Comparison of ENCODE assay signal across 26 mouse cellular contexts in genomic region chr8:124169749-124170148, GRCm38 (mm10).
DNase-seq lines count a peak whose midpoint lies in the region; ATAC-seq and TF ChIP-seq lines count a peak whose summit lies in the region.
"Had no signal": no experiment of that assay in that cellular context is flagged by ENCODE, and none has a peak within 500 bp of the region (broad histone marks: within the 10 kb centered on the region; RNA-seq: fewer than 3 reads in every experiment).

No protein-coding gene starts in this region.

- TF ChIP-seq CTCF in forebrain, postnatal 0 days (IDR thresholded peaks at IDR 0.05; ENCODE audit: low read depth), result no peak
- no peak for TF ChIP-seq CTCF in thymus, adult 2 months (IDR thresholded peaks at IDR 0.05; ENCODE audit: borderline replicate concordance, control insufficient read depth, extremely low read depth, insufficient read depth, low read length, poor library complexity)

- no peaks in the 10 kb centered on the region for H3K36me3 ChIP-seq in forebrain, embryonic 13.5 days (ENCODE audit: poor library complexity, severe bottlenecking)
- H3K36me3 ChIP-seq in forebrain, embryonic 12.5 days (replicated peaks), result no peaks in the 10 kb centered on the region
- H3K36me3 ChIP-seq in forebrain, postnatal 0 days (ENCODE audit: insufficient read depth), result no peaks in the 10 kb centered on the region
- no peaks in the 10 kb centered on the region for H3K36me3 ChIP-seq in thymus, adult 2 months (ENCODE audit: control insufficient read depth, insufficient read depth, low read length)
- H3K36me3 ChIP-seq: embryonic facial prominence, embryonic 13.5 days; heart, embryonic 12.5 days; heart, embryonic 15.5 days; hindbrain, embryonic 12.5 days; hindbrain, embryonic 15.5 days had no signal

- no peak overlapping the region for H3K4me3 ChIP-seq in forebrain, embryonic 13.5 days
- H3K4me3 ChIP-seq in forebrain, embryonic 12.5 days (replicated peaks), result no peak overlapping the region
- no peak overlapping the region for H3K4me3 ChIP-seq in forebrain, postnatal 0 days (ENCODE audit: low read depth, low read length)
- no peak overlapping the region for H3K4me3 ChIP-seq in thymus, adult 2 months (ENCODE audit: control insufficient read depth, insufficient read depth, low read length)
- H3K4me3 ChIP-seq: embryonic facial prominence, embryonic 13.5 days; heart, embryonic 12.5 days; heart, embryonic 15.5 days; hindbrain, embryonic 12.5 days; hindbrain, embryonic 15.5 days had no signal

- TF ChIP-seq POLR2A in thymus, adult 2 months (IDR thresholded peaks at IDR 0.05; ENCODE audit: control insufficient read depth, extremely low read depth, insufficient read depth, low read length, poor library complexity), result no peak

- ATAC-seq in forebrain, embryonic 13.5 days, result 0 out of 2 replicates have a peak, but pooled peaks have one; percentile 53
- ATAC-seq in forebrain, embryonic 12.5 days (ENCODE audit: low FRiP score), result no peak
- ATAC-seq in forebrain, postnatal 0 days, result no peak; the same call in 1 of the 2 replicates
- ATAC-seq: activated CD4-positive, CD25-positive, alpha-beta regulatory T cell, adult 4 months; CD4-positive, CD25-positive, alpha-beta regulatory T cell, adult 4 months had no signal

- H3K4me2 ChIP-seq in forebrain, embryonic 13.5 days, result no peak overlapping the region
- H3K4me2 ChIP-seq in forebrain, embryonic 12.5 days, result no peak overlapping the region
- H3K4me2 ChIP-seq in forebrain, postnatal 0 days (ENCODE audit: low read depth), result no peak overlapping the region
- H3K4me2 ChIP-seq: embryonic facial prominence, embryonic 13.5 days; heart, embryonic 12.5 days; heart, embryonic 15.5 days; hindbrain, embryonic 12.5 days; hindbrain, embryonic 15.5 days had no signal

- peak; percentile 58 for DNase-seq in retina, postnatal 1 day
- no peak for DNase-seq in retina, embryonic 14.5 days (ENCODE audit: low spot score)
- DNase-seq in Muller cell, postnatal 12 days (ENCODE audit: inconsistent ontology term), result peak; percentile 7
- DNase-seq in forebrain, postnatal 0 days, result peak; percentile 43
- no peak for DNase-seq in thymus, adult 2 months
- no peak for DNase-seq in cerebellum, adult 8-10 months
- DNase-seq: adrenal gland, adult 8-10 months; adrenal gland, postnatal 25 days; cerebellum, adult 18-20 months; cerebellum, adult 9-11 months; cerebellum, postnatal 25 days; gastrocnemius, postnatal 25 days; heart, adult 18-20 months; heart, postnatal 10 days; heart, postnatal 36 days; kidney, adult 11 months; kidney, adult 8-10 months had no signal

- H3K27ac ChIP-seq in forebrain, embryonic 13.5 days, result peak overlapping the region; percentile 8; the same call in 1 of the 2 replicates
- no peak overlapping the region for H3K27ac ChIP-seq in forebrain, embryonic 12.5 days
- H3K27ac ChIP-seq in forebrain, postnatal 0 days (ENCODE audit: low read depth, low read length), result no peak overlapping the region
- H3K27ac ChIP-seq in thymus, adult 2 months (ENCODE audit: control insufficient read depth, insufficient read depth, low read length), result no peak overlapping the region
- H3K27ac ChIP-seq: embryonic facial prominence, embryonic 13.5 days; heart, embryonic 15.5 days; hindbrain, embryonic 12.5 days; hindbrain, embryonic 15.5 days had no signal

- no peaks in the 10 kb centered on the region for H3K27me3 ChIP-seq in forebrain, embryonic 13.5 days
- H3K27me3 ChIP-seq in forebrain, embryonic 12.5 days, result peaks cover 8% of the 10 kb centered on the region; the same call in 1 of the 2 replicates
- no peaks in the 10 kb centered on the region for H3K27me3 ChIP-seq in forebrain, postnatal 0 days (ENCODE audit: insufficient read depth, low read length)
- no peaks in the 10 kb centered on the region for H3K27me3 ChIP-seq in thymus, adult 2 months (ENCODE audit: control insufficient read depth, insufficient read depth, low read length)
- H3K27me3 ChIP-seq: hindbrain, embryonic 12.5 days; hindbrain, embryonic 15.5 days had no signal

- H3K9ac ChIP-seq in forebrain, embryonic 13.5 days, result no peak overlapping the region
- H3K9ac ChIP-seq in forebrain, embryonic 12.5 days, result no peak overlapping the region
- no peak overlapping the region for H3K9ac ChIP-seq in forebrain, postnatal 0 days
- H3K9ac ChIP-seq: embryonic facial prominence, embryonic 13.5 days; heart, embryonic 12.5 days; heart, embryonic 15.5 days; hindbrain, embryonic 12.5 days; hindbrain, embryonic 15.5 days had no signal

- H3K4me1 ChIP-seq in forebrain, embryonic 13.5 days, result peaks cover 39% of the 10 kb centered on the region
- H3K4me1 ChIP-seq in forebrain, embryonic 12.5 days, result peaks cover 14% of the 10 kb centered on the region; the same call in 1 of the 2 replicates
- H3K4me1 ChIP-seq in forebrain, postnatal 0 days (ENCODE audit: insufficient read depth), result peaks cover 12% of the 10 kb centered on the region
- peaks cover 33% of the 10 kb centered on the region for H3K4me1 ChIP-seq in thymus, adult 2 months (replicated peaks; ENCODE audit: control insufficient read depth, insufficient read depth, low read length)

- no peaks in the 10 kb centered on the region for H3K9me3 ChIP-seq in forebrain, embryonic 13.5 days (replicated peaks)
- H3K9me3 ChIP-seq in forebrain, embryonic 12.5 days, result no peaks in the 10 kb centered on the region
- H3K9me3 ChIP-seq in forebrain, postnatal 0 days (ENCODE audit: low read length), result no peaks in the 10 kb centered on the region
- H3K9me3 ChIP-seq: embryonic facial prominence, embryonic 13.5 days; heart, embryonic 12.5 days; heart, embryonic 15.5 days; hindbrain, embryonic 12.5 days; hindbrain, embryonic 15.5 days had no signal

- 33% methylated on average over 7 of the region's 7 CpGs for WGBS in forebrain, embryonic 13.5 days
- WGBS in forebrain, embryonic 12.5 days, result 43% methylated on average over 7 of the region's 7 CpGs
- WGBS in forebrain, postnatal 0 days, result 26% methylated on average over 7 of the region's 7 CpGs
- WGBS in thymus, adult 2 months, result 94% methylated on average over 7 of the region's 7 CpGs

Comparison
In these comparisons a context has a peak if more than half of its experiments do, and no peak if none do; other contexts are left out.
1. DNase-seq: peak in retina, postnatal 1 day (single experiment), Muller cell, postnatal 12 days (single experiment) and forebrain, postnatal 0 days (single experiment); none in retina, embryonic 14.5 days (single experiment), thymus, adult 2 months (single experiment) and cerebellum, adult 8-10 months (single experiment).